Mouse (Mus musculus) midbrain, embryonic 13.5 days (tissue): ENCODE measurements around the gene Commd1. TPM values are rescaled to one million over a fixed set of nuclear protein-coding genes. Genes with fewer than 3 reads are reported as not detected.

Experiments
- ATAC-seq: fragments of 200-750 bp; cut with Nextera tagmentation; 2 replicates; pipeline ENCODE4 v1.8.0; 2017; ENCODE audit warnings: mild to moderate bottlenecking, moderate TSS enrichment, moderate library complexity
- H3K27ac ChIP-seq: fragments of 300-500 bp; sonication (generic); 2 replicates; pipeline ENCODE4 v1.5.1; 2015; ENCODE audit warnings: inconsistent platforms, mild to moderate bottlenecking, moderate library complexity
- H3K27me3 ChIP-seq: fragments of 300-500 bp; sonication (generic); 2 replicates; pipeline ENCODE4 v1.6.1; 2015; ENCODE audit warnings: mild to moderate bottlenecking, inconsistent platforms
- H3K36me3 ChIP-seq: fragments of 300-500 bp; sonication (generic); 2 replicates; pipeline ENCODE4 v1.6.1; 2015; ENCODE audit warnings: mild to moderate bottlenecking, inconsistent platforms
- H3K4me1 ChIP-seq: fragments of 300-500 bp; sonication (generic); replicated peaks from 2 replicates; pipeline ENCODE4 v1.6.1; 2015; ENCODE audit warnings: inconsistent platforms
- H3K4me2 ChIP-seq: fragments of 300-500 bp; sonication (generic); replicated peaks from 2 replicates; pipeline ENCODE4 v1.6.1; 2015; ENCODE audit warnings: moderate library complexity, mild to moderate bottlenecking, inconsistent platforms
- H3K4me3 ChIP-seq: fragments of 300-500 bp; sonication (generic); replicated peaks from 2 replicates; pipeline ENCODE4 v1.5.1; 2015; ENCODE audit warnings: mild to moderate bottlenecking, inconsistent platforms
- H3K9ac ChIP-seq: fragments of 300-500 bp; sonication (generic); replicated peaks from 2 replicates; pipeline ENCODE4 v1.6.1; 2015; ENCODE audit warnings: mild to moderate bottlenecking, inconsistent platforms
- H3K9me3 ChIP-seq: fragments of 300-500 bp; sonication (generic); 2 replicates; pipeline ENCODE4 v1.6.1; 2016; ENCODE audit warnings: mild to moderate bottlenecking, inconsistent platforms
- WGBS: fragments of 180-500 bp; shearing (Covaris S2); methylation state at CpG from one replicate; pipeline ENCODE4 v1.1.7; 2015; 5-methylcytosine and 5-hydroxymethylcytosine counted together
- polyA plus RNA-seq: library from polyadenylated mRNA; unstranded; fragments of >200 nt; fragmentation: Nextera tagmentation; extraction: Ambion mirVana; gene quantifications from 2 replicates; pipeline ENCODE4 v1.2.1, GENCODE M21; 2015

Gene Commd1
- polyA plus RNA-seq, 1 experiment from 2014 or later, result 307 TPM

DNA sequence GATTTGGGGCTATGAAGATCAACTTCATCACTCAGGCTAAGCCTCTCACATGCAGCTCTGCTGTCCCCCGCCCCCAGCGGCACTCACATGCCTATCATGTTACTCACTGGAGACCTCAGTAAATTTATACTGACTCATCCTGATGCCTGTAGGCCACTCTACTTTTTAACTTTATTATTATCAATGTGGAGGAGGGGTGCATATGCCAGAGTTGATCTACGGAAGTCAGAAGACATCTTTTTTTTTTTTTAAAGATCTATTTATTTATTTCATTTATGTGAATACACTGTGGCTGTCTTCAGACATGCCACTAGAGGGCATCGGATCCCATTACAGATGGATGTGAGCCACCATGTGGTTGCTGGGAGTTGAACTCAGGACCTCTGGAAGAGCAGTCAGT lies 16.7 kb downstream of the Commd1 start:
- no peak for ATAC-seq
- peaks cover 18% of the 10 kb centered on the region for H3K36me3 ChIP-seq
- 86% methylated on average over 4 of the region's 4 CpGs for WGBS
- H3K4me3 ChIP-seq, result no peak overlapping the region
- no peak overlapping the region for H3K9ac ChIP-seq
- no peak overlapping the region for H3K4me2 ChIP-seq
- H3K27me3 ChIP-seq, result no peaks in the 10 kb centered on the region
- no peaks in the 10 kb centered on the region for H3K4me1 ChIP-seq
- H3K9me3 ChIP-seq, result peaks cover 16% of the 10 kb centered on the region
- no peak overlapping the region for H3K27ac ChIP-seq

DNA sequence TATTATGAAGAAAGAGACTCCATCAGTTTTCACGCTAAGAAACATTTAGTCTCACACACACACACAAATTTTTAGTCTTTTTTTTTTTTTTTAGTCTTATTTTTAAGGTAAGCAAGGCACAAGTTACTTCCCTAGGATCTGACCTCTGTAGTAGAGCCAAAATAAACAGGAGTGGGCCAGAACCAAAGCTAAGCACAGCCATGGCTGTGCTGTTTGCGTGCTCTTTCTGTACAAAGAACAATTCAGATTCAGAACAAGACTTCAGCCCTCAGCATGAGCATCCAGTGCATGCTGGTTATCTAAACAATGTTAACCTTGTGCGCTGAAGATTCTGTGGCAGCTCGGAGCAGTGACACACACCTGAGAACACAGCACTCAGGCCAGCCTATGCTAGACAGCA lies 17.8 kb downstream of the Commd1 start:
- peaks cover 13% of the 10 kb centered on the region for H3K9me3 ChIP-seq
- peaks cover 18% of the 10 kb centered on the region for H3K36me3 ChIP-seq
- H3K4me1 ChIP-seq, result no peaks in the 10 kb centered on the region
- no peaks in the 10 kb centered on the region for H3K27me3 ChIP-seq
- no peak overlapping the region for H3K9ac ChIP-seq
- H3K4me2 ChIP-seq, result no peak overlapping the region
- 89% methylated on average over 4 of the region's 4 CpGs for WGBS
- no peak overlapping the region for H3K4me3 ChIP-seq
- no peak overlapping the region for H3K27ac ChIP-seq
- no peak for ATAC-seq

DNA sequence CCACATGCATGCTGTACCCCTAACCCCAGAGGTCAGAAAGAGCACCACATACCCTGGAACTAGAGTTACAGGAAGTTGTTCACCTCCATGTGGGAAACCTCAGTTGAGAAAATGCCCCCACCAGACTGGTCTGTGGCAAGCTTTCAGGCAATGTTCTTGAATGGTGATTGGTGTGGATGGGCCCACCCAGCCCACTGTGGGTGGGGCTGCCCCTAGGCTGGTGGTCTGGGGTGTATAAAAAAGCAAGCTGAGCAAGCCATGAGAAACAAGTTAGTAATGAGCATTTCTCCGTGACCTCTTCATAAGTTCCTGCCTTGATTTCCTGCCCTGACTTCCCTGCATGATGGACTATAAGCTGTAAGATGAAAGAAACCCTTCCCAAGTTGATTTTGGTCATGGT lies 20.1 kb downstream of the Commd1 start:
- no peak for ATAC-seq
- Histone ChIP-seq H3K9ac (no peak overlapping the region), H3K9me3 (peaks cover 6% of the 10 kb centered on the region; the same call in 1 of the 2 replicates), H3K27me3 (no peaks in the 10 kb centered on the region), H3K4me3 (no peak overlapping the region), H3K27ac (no peak overlapping the region), H3K4me1 (no peaks in the 10 kb centered on the region), H3K4me2 (no peak overlapping the region), H3K36me3 (peaks cover 10% of the 10 kb centered on the region)
- 95% methylated on average over 1 of the region's 1 CpGs for WGBS

DNA sequence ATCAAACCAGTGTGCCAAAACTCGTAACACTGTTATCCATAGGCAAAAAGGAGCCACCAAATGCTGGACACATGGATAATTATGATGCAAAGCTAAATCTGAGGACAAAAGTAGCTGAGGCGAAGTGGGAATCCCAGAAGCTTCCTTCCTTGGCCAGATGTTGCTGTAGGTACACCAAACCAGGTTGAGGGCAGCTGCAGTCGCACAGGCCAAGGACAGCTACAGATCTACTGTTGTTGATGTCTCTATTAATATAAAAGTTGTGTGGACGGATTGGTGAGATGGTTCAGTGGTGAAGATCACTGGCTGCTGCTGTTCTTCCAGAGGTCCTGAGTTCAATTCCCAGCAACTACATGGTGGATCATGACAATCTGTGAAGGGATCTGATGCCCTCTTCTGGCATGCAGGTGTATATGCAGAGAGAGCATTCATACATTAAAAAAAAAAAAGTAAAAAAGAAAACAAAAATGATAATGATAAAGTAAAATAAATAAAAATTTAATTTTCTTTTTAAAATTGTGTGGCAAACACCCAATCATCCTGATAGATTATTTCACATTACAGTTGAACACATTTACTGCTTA lies 24.3 kb downstream of the Commd1 start:
- Histone ChIP-seq H3K4me2 (no peak overlapping the region), H3K27ac (no peak overlapping the region), H3K36me3 (0 out of 2 replicates have a peak, but pooled peaks cover 8% of the 10 kb centered on the region), H3K4me1 (no peaks in the 10 kb centered on the region), H3K27me3 (no peaks in the 10 kb centered on the region), H3K9me3 (no peaks in the 10 kb centered on the region), H3K4me3 (no peak overlapping the region), H3K9ac (no peak overlapping the region)
- no peak for ATAC-seq
- WGBS, result 88% methylated on average over 4 of the region's 4 CpGs

DNA sequence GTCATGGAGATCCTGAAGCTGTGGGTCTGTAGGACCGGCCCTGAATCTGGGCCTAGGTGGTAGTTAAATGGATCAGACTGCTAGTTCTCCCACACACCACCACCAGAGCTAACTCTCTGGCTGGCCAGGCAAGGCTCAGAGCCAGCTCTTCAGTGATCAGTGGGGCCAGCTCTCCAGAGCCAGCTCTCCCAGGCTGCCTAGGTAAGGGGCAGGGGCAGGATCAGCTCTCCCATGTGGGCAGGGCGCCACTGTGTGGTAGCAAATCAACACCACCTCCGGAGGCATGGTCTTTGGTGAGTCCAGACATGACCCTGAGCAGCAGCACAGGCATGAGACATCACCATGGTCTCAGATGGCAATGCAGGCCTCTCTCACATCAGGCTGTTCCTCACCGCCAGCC lies 25.4 kb downstream of the Commd1 start:
- no peak overlapping the region for H3K27ac ChIP-seq
- H3K27me3 ChIP-seq, result no peaks in the 10 kb centered on the region
- H3K4me1 ChIP-seq, result no peaks in the 10 kb centered on the region
- H3K4me3 ChIP-seq, result no peak overlapping the region
- 0 out of 2 replicates have a peak, but pooled peaks cover 14% of the 10 kb centered on the region for H3K36me3 ChIP-seq
- ATAC-seq, result no peak
- no peak overlapping the region for H3K9ac ChIP-seq
- WGBS, result 81% methylated on average over 4 of the region's 4 CpGs
- H3K9me3 ChIP-seq, result no peaks in the 10 kb centered on the region
- no peak overlapping the region for H3K4me2 ChIP-seq

DNA sequence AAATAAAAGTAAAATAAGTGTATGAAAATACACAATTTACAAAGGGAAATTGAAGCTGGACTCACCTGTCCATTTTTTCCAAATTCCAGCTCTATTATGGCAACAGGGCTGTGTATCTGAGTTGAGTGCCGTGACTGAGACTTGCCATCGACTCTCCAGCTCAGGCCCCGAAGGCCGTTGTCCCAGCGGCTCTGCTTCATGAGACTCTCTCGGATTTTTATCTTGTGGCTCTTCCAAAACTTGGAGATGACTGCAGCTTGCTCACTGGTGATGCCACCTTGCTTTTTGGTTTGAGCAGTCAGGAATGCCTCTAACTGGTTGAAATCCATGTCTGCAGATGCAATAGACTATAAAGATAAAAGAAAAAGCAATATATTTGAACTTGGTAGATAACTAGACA lies 25.8 kb downstream of the Commd1 start:
- H3K36me3 ChIP-seq, result 0 out of 2 replicates have a peak, but pooled peaks cover 14% of the 10 kb centered on the region
- no peaks in the 10 kb centered on the region for H3K4me1 ChIP-seq
- no peaks in the 10 kb centered on the region for H3K9me3 ChIP-seq
- H3K27me3 ChIP-seq, result no peaks in the 10 kb centered on the region
- H3K4me2 ChIP-seq, result no peak overlapping the region
- no peak overlapping the region for H3K4me3 ChIP-seq
- WGBS, result 96% methylated on average over 6 of the region's 6 CpGs
- no peak overlapping the region for H3K27ac ChIP-seq
- no peak overlapping the region for H3K9ac ChIP-seq
- no peak for ATAC-seq

DNA sequence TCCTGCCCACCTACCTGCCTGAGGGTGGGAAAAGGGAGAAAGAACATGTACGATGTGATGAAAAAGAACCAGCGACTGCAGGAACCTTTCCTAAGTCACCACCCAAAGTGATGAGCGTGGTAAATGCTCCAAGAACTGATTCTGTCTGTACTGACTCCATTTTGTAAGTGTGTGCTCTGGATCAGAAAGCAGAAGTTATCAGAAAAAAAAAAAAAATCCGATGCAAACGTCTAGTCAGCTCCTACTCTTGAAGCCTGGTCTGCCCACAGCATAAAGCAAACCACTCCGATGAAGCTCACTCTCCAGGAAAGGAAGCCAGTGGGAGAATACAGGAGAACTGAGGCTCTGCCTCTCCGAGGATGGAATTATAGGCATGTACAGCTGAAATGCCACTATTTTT lies 29.5 kb downstream of the Commd1 start:
- Histone ChIP-seq H3K9ac (no peak overlapping the region), H3K4me3 (no peak overlapping the region), H3K4me1 (no peaks in the 10 kb centered on the region), H3K4me2 (no peak overlapping the region), H3K27ac (no peak overlapping the region), H3K9me3 (no peaks in the 10 kb centered on the region), H3K27me3 (no peaks in the 10 kb centered on the region), H3K36me3 (0 out of 2 replicates have a peak, but pooled peaks cover 14% of the 10 kb centered on the region)
- WGBS, result 94% methylated on average over 7 of the region's 7 CpGs
- ATAC-seq, result no peak

DNA sequence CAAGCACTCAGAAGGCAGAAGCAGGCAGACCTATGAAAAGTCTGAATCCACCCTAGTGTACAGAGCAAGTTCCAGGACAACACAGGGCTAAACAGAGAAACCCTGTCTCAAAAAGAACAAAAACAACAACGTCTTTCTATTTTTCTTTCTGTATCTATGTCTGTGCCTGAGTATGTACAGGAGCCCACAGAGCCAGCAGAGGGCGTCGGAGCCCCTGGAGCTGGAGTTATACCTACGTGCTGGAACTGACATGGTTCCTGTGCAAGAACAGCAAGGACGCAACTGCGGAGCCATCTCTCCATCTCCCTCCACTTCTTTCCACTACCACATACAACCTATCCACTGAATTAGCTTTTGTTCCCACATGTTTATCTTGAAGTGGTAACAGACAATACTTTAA lies 32.1 kb downstream of the Commd1 start:
- H3K9ac ChIP-seq, result no peak overlapping the region
- ATAC-seq, result no peak
- no peaks in the 10 kb centered on the region for H3K9me3 ChIP-seq
- no peaks in the 10 kb centered on the region for H3K4me1 ChIP-seq
- no peaks in the 10 kb centered on the region for H3K27me3 ChIP-seq
- no peak overlapping the region for H3K4me3 ChIP-seq
- H3K4me2 ChIP-seq, result no peak overlapping the region
- 92% methylated on average over 6 of the region's 6 CpGs for WGBS
- H3K36me3 ChIP-seq, result 0 out of 2 replicates have a peak, but pooled peaks cover 12% of the 10 kb centered on the region
- H3K27ac ChIP-seq, result no peak overlapping the region

DNA sequence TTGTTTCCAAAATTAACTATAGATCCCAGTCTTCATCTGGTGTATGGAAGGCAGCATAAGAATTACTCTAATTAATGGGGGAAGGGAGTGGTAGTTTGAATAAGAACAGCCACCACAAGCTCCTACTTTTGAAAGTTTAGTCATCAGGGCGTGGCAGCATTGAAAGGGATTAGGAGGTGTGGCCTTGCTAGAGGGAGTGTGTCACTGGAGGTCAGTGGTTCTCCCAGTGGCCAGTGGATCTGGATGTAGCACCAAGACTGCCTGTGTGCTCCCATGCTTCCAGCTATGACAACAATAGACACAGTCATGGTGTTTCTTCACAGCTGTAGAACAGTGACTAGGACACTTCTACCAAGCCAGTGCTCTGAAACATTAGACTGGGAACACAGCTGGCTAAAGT lies 33.1 kb downstream of the Commd1 start:
- Histone ChIP-seq H3K36me3 (0 out of 2 replicates have a peak, but pooled peaks cover 8% of the 10 kb centered on the region), H3K27me3 (no peaks in the 10 kb centered on the region), H3K9ac (no peak overlapping the region), H3K4me2 (no peak overlapping the region), H3K4me3 (no peak overlapping the region), H3K9me3 (no peaks in the 10 kb centered on the region), H3K4me1 (no peaks in the 10 kb centered on the region), H3K27ac (no peak overlapping the region)
- 73% methylated on average over 1 of the region's 1 CpGs for WGBS
- no peak for ATAC-seq

DNA sequence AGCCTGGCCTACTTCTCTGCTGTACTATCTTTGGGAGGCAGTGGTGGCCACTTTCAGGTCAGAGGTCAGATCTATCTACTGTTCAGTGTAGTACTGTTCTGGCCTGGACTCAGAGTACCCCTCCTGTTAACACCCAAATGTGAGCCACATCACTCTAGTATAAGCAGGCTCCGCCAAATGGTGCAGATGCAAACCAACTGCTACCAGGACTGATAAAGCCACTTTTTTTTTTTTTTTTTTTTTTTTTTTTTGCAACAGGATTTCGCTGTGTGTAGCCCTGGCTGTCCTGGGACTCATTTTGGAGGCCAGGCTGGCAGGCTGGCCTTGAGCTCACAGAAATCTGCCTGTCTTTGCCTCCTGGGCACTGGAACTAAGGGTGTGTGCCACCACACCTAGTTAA lies 43.2 kb downstream of the Commd1 start:
- H3K9ac ChIP-seq, result no peak overlapping the region

DNA sequence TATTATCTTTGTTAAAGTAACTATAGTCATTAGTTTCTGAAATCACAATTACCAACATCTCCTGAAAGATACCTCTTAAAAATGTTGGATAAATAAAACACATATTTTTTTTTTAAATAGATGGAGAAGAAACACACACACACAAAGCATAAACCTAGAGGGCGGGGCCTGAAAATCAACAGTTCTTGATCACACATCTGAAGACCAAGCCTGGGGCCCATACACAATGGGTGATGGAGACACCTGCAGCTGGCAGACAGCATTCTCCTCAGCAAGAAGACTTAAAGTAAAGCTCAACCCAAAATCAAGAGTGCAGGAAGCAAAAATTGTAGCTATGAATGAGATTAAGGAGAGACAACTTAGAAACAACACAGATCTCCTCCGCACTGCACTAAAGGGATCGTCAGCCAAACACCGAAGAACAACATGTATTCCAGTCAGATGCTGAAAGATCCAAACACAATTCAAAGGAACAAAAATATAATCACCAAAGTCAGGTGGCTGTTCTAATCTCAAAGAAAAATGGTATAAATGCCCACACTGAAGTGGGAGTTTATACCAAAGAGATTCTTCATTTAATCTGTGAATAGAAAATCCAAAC lies 44.4 kb downstream of the Commd1 start:
- Histone ChIP-seq H3K9me3 (no peaks in the 10 kb centered on the region), H3K4me3 (no peak overlapping the region), H3K27ac (no peak overlapping the region), H3K9ac (no peak overlapping the region), H3K27me3 (no peaks in the 10 kb centered on the region), H3K4me2 (no peak overlapping the region), H3K36me3 (no peaks in the 10 kb centered on the region), H3K4me1 (peaks cover 14% of the 10 kb centered on the region)
- no peak for ATAC-seq
- WGBS, result 98% methylated on average over 4 of the region's 4 CpGs

More for the DNA sequence above, 43.2 kb downstream of the Commd1 start:
- no peak for ATAC-seq
- peaks cover 14% of the 10 kb centered on the region for H3K4me1 ChIP-seq
- WGBS, result 86% methylated on average over 2 of the region's 2 CpGs
- no peak overlapping the region for H3K27ac ChIP-seq
- no peaks in the 10 kb centered on the region for H3K9me3 ChIP-seq
- no peak overlapping the region for H3K4me2 ChIP-seq
- H3K4me3 ChIP-seq, result no peak overlapping the region
- no peaks in the 10 kb centered on the region for H3K36me3 ChIP-seq
- H3K27me3 ChIP-seq, result no peaks in the 10 kb centered on the region

DNA sequence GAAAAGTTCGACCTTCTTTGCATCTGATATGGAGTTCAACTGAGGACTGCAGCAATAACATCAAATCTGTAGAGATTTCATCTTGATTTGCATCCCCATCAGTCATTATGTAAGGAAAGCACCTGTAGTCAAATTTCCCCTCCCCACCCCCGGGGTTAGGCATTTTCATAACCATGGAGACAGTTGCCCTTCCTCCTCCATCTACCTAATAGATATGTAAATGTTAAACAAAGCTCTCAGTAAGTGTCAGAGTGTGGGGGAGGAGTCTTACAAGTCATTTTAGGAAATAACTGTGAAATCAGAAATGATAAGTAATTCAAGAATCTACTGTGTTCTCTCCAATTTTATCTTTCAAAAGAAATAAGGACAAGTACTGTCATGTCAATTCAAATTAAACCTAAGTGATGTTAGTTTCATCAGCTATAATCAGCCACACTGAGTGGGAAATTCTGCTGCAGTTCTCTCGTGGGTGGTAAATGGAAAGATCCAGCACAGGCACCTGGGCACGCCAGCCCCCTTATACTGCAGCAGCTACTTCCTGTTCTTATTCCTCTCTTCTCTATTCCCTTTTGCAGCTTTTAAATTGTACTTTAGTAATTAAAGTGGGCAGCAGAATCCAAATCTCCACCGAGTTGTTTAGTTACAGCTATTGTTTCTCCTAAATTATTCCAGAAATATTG lies 45.6 kb downstream of the Commd1 start:
- Histone ChIP-seq H3K27ac (no peak overlapping the region), H3K4me3 (no peak overlapping the region), H3K4me2 (no peak overlapping the region), H3K9me3 (no peaks in the 10 kb centered on the region), H3K9ac (no peak overlapping the region), H3K36me3 (no peaks in the 10 kb centered on the region), H3K27me3 (no peaks in the 10 kb centered on the region), H3K4me1 (peaks cover 14% of the 10 kb centered on the region)
- WGBS, result 62% methylated on average over 5 of the region's 5 CpGs
- ATAC-seq, result no peak
